Mouse (Mus musculus) T-helper 1 cell (primary cell): ENCODE data around the gene Zmym6.
"Not testable (repeated sequence)": the region's sequence is repeated elsewhere in the genome, so short reads cannot be mapped to it uniquely, and the experiment has no call there.

Experiments
- in situ Hi-C: fragments of 300-600 bp; cut with MboI, MseI; formaldehyde crosslinking; loops from one replicate; pipeline ENCODE4 v1.15.1; 2025; ENCODE audit warnings: high pct_unique_total_duplicates

The Zmym6 gene

GRCm38 (mm10) chr4:127076875-127077548, at the start of gene Zmym6:
Zmym6 (plus strand) TSS chr4:127077383.
- in situ Hi-C loops, result no loop called here

- in situ Hi-C loops, result no loop called here
Observed at GRCm38 (mm10) chr4:127037158-127037557, 40.0 kb upstream of the Zmym6 start.

- in situ Hi-C loops, result no loop called here
Observed at GRCm38 (mm10) chr4:127037908-127038827, 39.0 kb upstream of the Zmym6 start.

- in situ Hi-C loops, result no loop called here
Observed at GRCm38 (mm10) chr4:127038828-127039349, 38.3 kb upstream of the Zmym6 start.

- in situ Hi-C loops, result no loop called here
Observed at GRCm38 (mm10) chr4:127039871-127040483, 37.2 kb upstream of the Zmym6 start.

- in situ Hi-C loops, result no loop called here
Observed at GRCm38 (mm10) chr4:127043540-127043939, 33.6 kb upstream of the Zmym6 start.

- in situ Hi-C loops, result loop anchor here (10.0 kb wide), 1 partner anchor 876 kb away; no protein-coding TSS in a partner anchor
Observed at GRCm38 (mm10) chr4:127051121-127051520, 26.1 kb upstream of the Zmym6 start.

GRCm38 (mm10) chr4:127053071-127053470, 24.1 kb upstream of the Zmym6 start:
- in situ Hi-C loops, result loop anchor here (10.0 kb wide), 1 partner anchor 878 kb away; no protein-coding TSS in a partner anchor

GRCm38 (mm10) chr4:127054522-127055198, 22.5 kb upstream of the Zmym6 start:
- in situ Hi-C loops, result loop anchor here (10.0 kb wide), 1 partner anchor 880 kb away; no protein-coding TSS in a partner anchor

GRCm38 (mm10) chr4:127060585-127061290, 16.4 kb upstream of the Zmym6 start, which contains the start of gene Zmym1:
Zmym1 (minus strand) TSS chr4:127061152.
- in situ Hi-C loops, result no loop called here

- in situ Hi-C loops, result no loop called here
Observed at GRCm38 (mm10) chr4:127064051-127064450, 13.1 kb upstream of the Zmym6 start.

GRCm38 (mm10) chr4:127074915-127075314, 2.3 kb upstream of the Zmym6 start:
- in situ Hi-C loops, result no loop called here

GRCm38 (mm10) chr4:127080806-127081205, 3.6 kb downstream of the Zmym6 start:
- in situ Hi-C loops, result no loop called here

GRCm38 (mm10) chr4:127083131-127083530, 5.9 kb downstream of the Zmym6 start:
- in situ Hi-C loops, result no loop called here

GRCm38 (mm10) chr4:127085761-127086160, 8.6 kb downstream of the Zmym6 start:
- in situ Hi-C loops, result no loop called here

- in situ Hi-C loops, result no loop called here
Observed at GRCm38 (mm10) chr4:127091188-127091587, 14.0 kb downstream of the Zmym6 start.

- in situ Hi-C loops, result no loop called here
Observed at GRCm38 (mm10) chr4:127095090-127095489, 17.9 kb downstream of the Zmym6 start.

- in situ Hi-C loops, result not testable (repeated sequence)
Observed at GRCm38 (mm10) chr4:127099552-127099951, 22.4 kb downstream of the Zmym6 start.

- in situ Hi-C loops, result no loop called here
Observed at GRCm38 (mm10) chr4:127107566-127107965, 30.4 kb downstream of the Zmym6 start.

- in situ Hi-C loops, result no loop called here
Observed at GRCm38 (mm10) chr4:127110570-127110969, 33.4 kb downstream of the Zmym6 start.
